Mouse (Mus musculus) lung, postnatal 36 days (tissue): ENCODE results near the gene Camta2.
A peak's percentile ranks its signal among the peaks of the same experiment; 100 is the strongest.

Source experiments
- DNase-seq: peaks from one replicate; pipeline ENCODE4 v3.0.0; 2022; ENCODE audit warnings: mixed read lengths

Camta2 gene

DNA sequence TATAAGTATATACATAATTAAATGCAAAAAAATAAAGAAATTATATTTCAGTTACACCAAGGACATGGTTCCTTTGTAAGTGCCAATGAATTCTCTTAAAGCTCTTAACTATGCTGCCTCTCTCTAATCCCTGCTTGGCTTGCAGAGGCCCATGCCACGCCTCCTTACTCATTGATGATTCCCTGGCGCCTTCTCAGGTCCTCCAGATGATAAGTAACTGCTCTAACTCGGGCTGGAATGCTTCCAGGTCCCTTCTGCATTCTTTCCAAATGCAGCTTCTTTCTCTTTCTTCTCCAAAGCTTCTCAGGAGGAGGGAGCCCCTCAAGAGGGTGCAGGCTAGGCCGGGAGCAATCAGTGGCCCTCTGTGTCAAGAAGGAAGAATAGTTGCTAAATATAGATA is 1.7 kb upstream of the Camta2 start:
- DNase-seq = no peak

GRCm38 (mm10) chr11:70688372-70688771 is 467 bp upstream of the Camta2 start:
- DNase-seq = no peak

GRCm38 (mm10) chr11:70686901-70687566 is 871 bp downstream of the Camta2 start:
- peak; percentile 25 for DNase-seq

DNA sequence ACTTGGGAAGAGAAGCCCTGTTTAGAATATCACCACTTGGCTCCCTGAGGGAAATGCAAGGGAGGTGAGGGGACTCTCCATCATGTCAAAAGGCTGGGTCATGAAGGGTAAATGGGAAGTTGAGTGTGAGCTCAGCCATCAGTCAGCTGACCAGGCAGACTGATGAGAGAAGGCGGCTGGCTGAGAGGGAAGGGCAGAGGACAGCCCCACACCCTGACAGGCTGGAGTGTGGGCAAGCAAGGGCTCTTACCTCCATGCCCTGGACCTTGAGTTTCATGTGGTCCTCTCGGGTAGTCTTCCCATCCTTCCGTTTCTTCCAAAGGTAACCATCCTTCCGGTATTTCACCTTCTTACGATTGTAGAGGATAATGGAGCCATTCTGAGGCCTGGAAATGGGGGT is 4.3 kb downstream of the Camta2 start:
- no peak for DNase-seq

DNA sequence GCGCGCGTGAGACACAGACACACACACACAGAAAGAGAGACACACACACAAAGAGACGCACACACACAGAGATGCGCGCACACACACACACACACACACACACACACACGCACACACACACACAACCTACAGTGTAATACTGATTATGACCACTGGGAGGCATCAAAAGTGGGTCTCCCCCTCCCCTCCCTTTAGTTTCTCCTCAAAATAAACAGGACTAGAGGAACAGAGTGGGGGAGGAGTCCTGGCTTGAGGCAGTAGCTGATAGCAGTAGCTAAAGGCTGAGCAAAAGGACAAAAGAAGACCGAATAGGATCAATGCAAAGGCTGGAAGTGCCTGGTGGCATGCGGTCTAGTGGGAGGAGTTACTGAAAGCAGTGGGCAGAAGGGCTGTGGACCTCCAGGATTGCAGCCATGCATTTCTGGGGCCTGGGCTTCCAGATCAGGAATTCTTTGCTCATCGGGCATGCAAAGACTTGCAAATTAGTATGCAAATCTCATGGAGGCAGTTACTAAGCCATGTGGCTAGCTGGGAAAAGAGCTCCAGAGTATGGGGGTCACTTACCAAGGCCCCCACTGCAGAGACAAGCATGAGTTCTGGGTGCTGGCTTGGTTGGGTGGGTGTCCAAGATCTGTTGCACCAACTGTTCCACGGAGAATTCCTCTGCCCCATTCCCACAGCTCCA is 5.9 kb downstream of the Camta2 start:
- DNase-seq = peak; percentile 54

- DNase-seq = no peak
Observed at GRCm38 (mm10) chr11:70681170-70681569, 6.7 kb downstream of the Camta2 start.

DNA sequence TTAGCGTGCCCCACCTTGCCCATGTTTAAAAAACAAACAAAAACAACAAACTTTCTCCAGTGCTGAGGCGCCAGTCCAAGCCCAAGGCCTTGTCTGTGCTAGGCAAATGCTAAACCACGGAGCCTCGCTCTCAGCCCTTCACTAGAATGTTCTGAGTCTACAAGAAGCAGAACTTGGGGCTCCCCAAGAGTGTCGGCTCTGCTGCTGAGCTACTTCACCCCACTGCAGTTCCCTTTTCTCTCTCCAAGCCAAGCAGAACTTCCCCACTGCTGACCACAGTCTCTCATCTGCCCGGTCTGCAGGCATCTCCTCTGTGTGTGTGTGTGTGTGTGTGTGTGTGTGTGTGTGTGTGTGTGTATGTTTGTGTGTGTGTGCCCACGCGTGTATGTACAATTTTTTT is 8.0 kb downstream of the Camta2 start:
- peak; percentile 59 for DNase-seq

DNA sequence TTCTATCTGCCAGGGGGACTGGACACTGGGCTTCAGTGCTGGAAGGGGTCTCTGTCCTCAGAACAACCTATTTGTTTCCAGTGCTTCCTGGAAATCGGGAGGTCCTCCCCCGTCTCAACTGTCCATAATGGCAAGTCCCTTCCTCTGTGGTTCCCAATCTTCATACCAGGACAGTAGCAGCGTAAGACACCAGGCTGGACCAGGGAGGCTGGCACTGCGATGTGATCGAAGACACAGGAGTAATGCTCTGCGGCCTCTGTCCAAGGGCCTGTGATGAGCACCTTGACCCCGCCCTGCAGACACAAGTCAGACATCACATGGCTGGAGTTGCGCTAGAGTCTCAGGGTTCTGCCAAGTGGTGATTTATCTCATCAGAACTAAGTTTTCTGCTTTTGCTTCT is 8.5 kb downstream of the Camta2 start:
- DNase-seq = no peak

GRCm38 (mm10) chr11:70678576-70678975 is 9.3 kb downstream of the Camta2 start:
- DNase-seq = no peak

DNA sequence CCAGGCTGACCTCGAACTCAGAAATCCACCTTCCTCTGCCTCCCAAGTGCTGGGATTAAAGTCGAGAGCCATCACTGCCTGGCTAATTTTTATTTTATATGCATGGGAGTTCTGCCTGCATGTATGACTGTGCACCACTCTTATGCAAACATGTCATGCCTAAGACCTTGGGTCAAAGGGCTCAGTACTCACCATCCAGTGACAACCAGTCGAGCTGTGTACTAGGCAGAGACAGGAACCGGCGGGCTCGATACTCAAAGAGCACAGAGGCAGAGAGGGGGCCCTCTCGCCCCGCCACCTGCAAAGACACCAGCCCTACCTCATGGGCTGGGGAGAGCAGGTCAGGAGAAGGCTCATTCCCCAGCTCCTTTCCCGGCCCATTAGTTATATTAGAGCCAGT is 9.8 kb downstream of the Camta2 start:
- no peak for DNase-seq

DNA sequence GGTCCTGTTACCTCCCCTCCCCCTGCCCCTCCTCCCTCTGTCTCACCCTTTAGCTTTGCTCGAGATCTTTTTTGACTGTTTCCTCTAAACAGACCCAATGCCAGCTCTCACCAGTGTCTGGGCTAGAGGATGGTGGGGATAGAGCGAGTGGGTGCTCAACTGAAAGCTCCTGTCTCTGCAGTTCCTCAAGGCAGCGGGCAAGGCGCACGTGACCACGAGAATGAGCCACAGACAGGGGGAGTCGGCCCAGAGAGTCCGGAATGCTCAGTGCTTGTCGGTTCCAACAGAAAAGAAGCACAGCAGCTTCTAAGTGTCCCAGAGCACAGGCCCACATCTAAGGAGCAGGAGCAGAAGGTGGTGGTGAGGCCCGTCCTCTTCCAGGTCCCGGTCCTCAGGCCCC is 13.4 kb downstream of the Camta2 start:
- no peak for DNase-seq

GRCm38 (mm10) chr11:70674014-70674413 is 13.9 kb downstream of the Camta2 start:
- DNase-seq = no peak

GRCm38 (mm10) chr11:70671333-70672047 is 16.4 kb downstream of the Camta2 start:
- DNase-seq = no peak

GRCm38 (mm10) chr11:70670483-70670882 is 17.4 kb downstream of the Camta2 start:
- DNase-seq = no peak

- peak; percentile 89 for DNase-seq
Observed at GRCm38 (mm10) chr11:70669582-70670345, 18.1 kb downstream of the Camta2 start.

- DNase-seq = peak; percentile 100
Observed at GRCm38 (mm10) chr11:70668771-70669505, 19.0 kb downstream of the Camta2 start, which contains the start of gene Spag7. Spag7 (minus strand) TSS chr11:70669416.

DNA sequence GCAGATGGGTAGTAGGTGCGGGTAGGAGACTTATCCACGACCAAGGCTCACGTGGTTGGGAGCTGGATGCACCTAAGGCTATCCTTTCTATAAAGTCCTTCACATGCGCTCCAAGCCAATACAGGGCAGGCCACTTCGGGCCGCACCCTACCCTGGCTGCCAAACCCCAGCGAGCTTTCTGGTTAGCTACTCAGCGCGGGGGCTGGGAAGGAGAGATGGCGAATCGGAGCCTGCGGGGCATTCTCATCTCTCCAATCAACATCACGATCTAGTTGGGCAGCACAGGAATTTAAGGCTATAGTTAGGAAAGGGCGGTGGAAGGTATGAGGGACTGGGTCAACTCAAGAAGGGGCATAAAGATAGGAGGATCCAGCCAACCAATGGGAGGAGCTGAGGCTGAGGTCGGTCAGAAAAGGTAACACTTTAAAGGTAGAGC is 19.6 kb downstream of the Camta2 start:
- DNase-seq = no peak

DNA sequence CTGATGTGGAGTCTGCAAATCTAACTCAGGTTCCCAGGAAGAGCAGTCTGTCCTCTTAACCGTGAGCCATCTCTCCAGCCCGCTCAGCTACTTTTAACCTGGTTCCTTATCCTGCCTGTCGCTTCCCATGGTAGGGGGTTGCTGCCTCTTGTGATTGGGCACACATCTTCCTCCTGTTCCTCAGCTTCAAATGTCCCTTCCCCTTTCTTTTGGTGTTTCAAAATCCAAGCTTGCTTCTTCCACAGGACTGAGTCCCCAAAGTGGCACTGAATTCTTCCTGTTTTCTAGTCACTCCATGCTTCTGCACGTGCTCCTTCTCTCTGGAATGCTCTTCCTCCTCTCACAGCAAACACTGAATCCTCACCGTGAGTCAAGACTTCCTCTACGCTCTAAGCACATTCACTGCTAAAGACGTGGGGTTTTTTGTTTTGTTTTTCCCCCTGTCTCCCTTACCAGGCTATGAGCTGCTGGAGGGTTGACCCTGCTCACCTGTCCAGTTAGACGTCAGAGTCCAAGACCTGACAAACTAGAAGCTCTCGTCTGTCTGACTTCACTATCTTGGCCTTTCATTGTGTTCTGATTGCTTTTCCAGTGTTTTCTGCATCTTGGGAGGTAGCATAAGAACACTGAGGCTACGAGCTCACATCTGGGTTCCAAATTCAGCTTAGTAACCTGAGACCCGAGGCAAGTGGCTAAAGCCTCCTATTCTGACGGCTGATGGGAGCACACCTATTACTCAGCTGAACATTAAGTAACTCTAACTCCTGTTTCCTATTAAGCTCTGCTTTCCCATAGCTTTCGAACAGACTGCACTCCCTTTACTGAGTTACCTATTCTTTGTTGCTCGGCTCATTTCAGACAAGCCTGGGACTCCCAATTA is 20.4 kb downstream of the Camta2 start:
- peak; percentile 50 for DNase-seq

DNA sequence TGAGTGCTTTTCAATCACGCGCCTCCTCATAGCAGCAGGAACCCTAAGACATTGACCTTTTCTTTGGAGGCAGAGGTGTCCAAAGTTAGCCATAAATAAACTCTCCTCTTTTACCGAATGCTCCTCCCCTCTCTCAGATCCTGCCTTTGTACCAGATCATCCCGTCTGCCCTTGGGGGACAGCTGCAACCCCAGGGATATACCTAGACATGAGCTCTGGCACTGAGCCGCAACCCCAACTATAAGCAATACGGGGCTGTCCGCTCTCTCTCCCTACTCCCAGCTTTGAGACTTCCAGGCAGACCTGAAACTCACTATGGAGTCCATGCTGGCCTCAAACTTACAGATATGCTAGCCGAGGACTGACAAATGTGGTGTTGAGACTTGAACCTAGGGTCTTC is 21.2 kb downstream of the Camta2 start:
- DNase-seq = no peak

- no peak for DNase-seq
Observed at GRCm38 (mm10) chr11:70664741-70665140, 23.2 kb downstream of the Camta2 start.

- no peak for DNase-seq
Observed at GRCm38 (mm10) chr11:70663957-70664356, 23.9 kb downstream of the Camta2 start.
